Mouse (Mus musculus) liver, embryonic 14.5 days (tissue): ENCODE results near the gene Myh14. TPM values are rescaled to one million over a fixed set of nuclear protein-coding genes. Genes with fewer than 3 reads are reported as not detected.

Source experiments
- ATAC-seq: fragments of 200-750 bp; cut with Nextera tagmentation; 2 replicates; pipeline ENCODE4 v1.8.0; 2017; ENCODE audit warnings: moderate number of reproducible peaks, mild to moderate bottlenecking, moderate library complexity; ENCODE audit not compliant: insufficient read depth
- DNase-seq, 3 experiments: peaks; one replicate each; pipeline ENCODE4 v3.0.0-alpha.2; 2012 to 2013; ENCODE audit warnings: low read depth in 3 of 3, low spot score in 3 of 3
- H3K27ac ChIP-seq: fragments of 300-500 bp; sonication (generic); 2 replicates; pipeline ENCODE4 v1.5.1; 2014; ENCODE audit warnings: moderate library complexity, mild to moderate bottlenecking, control low read depth, inconsistent platforms
- H3K27me3 ChIP-seq: fragments of 300-500 bp; sonication (generic); 2 replicates; pipeline ENCODE4 v1.6.1; 2014; ENCODE audit warnings: mild to moderate bottlenecking, low read length, moderate library complexity; ENCODE audit not compliant: control insufficient read depth, insufficient read depth
- H3K36me3 ChIP-seq: fragments of 300-500 bp; sonication (generic); replicated peaks from 2 replicates; pipeline ENCODE4 v1.6.1; 2014; ENCODE audit warnings: low read depth; ENCODE audit not compliant: control insufficient read depth, insufficient read depth
- H3K4me1 ChIP-seq, 2 experiments: fragments of 200-500 bp in 1 of 2; fragments of 300-500 bp in 1 of 2; sonication (generic) in 1 of 2; replicated peaks; 2 replicates each; pipeline ENCODE4 v1.6.1; 2012 to 2014; ENCODE audit warnings: antibody characterized with exemption in 1 of 2, inconsistent platforms in 1 of 2, low read length in 1 of 2; ENCODE audit not compliant: control insufficient read depth in 2 of 2, insufficient read depth in 2 of 2
- H3K4me2 ChIP-seq: fragments of 300-500 bp; sonication (generic); 2 replicates; pipeline ENCODE4 v1.6.1; 2014; ENCODE audit warnings: low read depth, mild to moderate bottlenecking, control low read depth, moderate library complexity
- H3K4me3 ChIP-seq, 2 experiments: fragments of 200-500 bp in 1 of 2; fragments of 300-500 bp in 1 of 2; sonication (generic) in 1 of 2; 2 replicates each; pipeline ENCODE4 v1.5.1; 2012 to 2014; ENCODE audit warnings: low read depth in 2 of 2, low read length in 2 of 2, mild to moderate bottlenecking in 2 of 2, control low read depth in 1 of 2, inconsistent platforms in 1 of 2, moderate library complexity in 1 of 2; ENCODE audit not compliant: insufficient read depth in 1 of 2
- H3K9ac ChIP-seq: fragments of 300-500 bp; sonication (generic); replicated peaks from 2 replicates; pipeline ENCODE4 v1.6.1; 2014; ENCODE audit warnings: mild to moderate bottlenecking, control low read depth, moderate library complexity
- H3K9me3 ChIP-seq: fragments of 300-500 bp; sonication (generic); 2 replicates; pipeline ENCODE4 v1.6.1; 2016; ENCODE audit warnings: low read length, mixed read lengths; ENCODE audit not compliant: control insufficient read depth
- CTCF ChIP-seq: IDR thresholded peaks from 2 replicates; pipeline ENCODE4 v1.5.1; 2016; ENCODE audit warnings: antibody characterized with exemption, low read depth, control low read depth
- EP300 ChIP-seq: IDR thresholded peaks from 2 replicates; pipeline ENCODE4 v1.6.1; 2016; ENCODE audit warnings: antibody characterized with exemption, low read depth
- WGBS: fragments of 180-500 bp; shearing (Covaris S2); extraction: QIAGEN DNeasy Blood & Tissue Kit; methylation state at CpG from one replicate; pipeline ENCODE4 v1.1.7; 2014; ENCODE audit not compliant: insufficient replicate concordance; 5-methylcytosine and 5-hydroxymethylcytosine counted together
- polyA plus RNA-seq, 2 experiments: library from polyadenylated mRNA; depleted of rRNA in 1 of 2; stranded (reverse) in 1 of 2; unstranded in 1 of 2; fragments of >200 nt; fragmentation: Nextera tagmentation in 1 of 2; extraction: Ambion mirVana in 1 of 2; gene quantifications; 2 replicates each; pipeline versions ENCODE4 v1.2.1 to v1.2.3; 2012 to 2014

Gene Myh14
- polyA plus RNA-seq, 2 experiments = 0.09 to 0.15 TPM

- Histone ChIP-seq H3K36me3 (no peaks in the 10 kb centered on the region), H3K4me1 (peaks cover 0 to 1% of the 10 kb centered on the region in 2 experiments; a peak in 1 of 4 replicates), H3K4me3 (no peak overlapping the region), H3K4me2 (no peak overlapping the region), H3K27ac (no peak overlapping the region), H3K9ac (no peak overlapping the region), H3K27me3 (peaks cover 69% of the 10 kb centered on the region), H3K9me3 (no peaks in the 10 kb centered on the region)
- TF ChIP-seq CTCF (no peak), EP300 (no peak)
- DNase-seq = no peak
- no peak for ATAC-seq
- under 1% methylated on average over 18 of the region's 18 CpGs for WGBS
These were observed 83.7 kb downstream of the Myh14 start for GRCm38 (mm10) chr7:44586930-44587329.

GRCm38 (mm10) chr7:44586518-44586917 is 84.1 kb downstream of the Myh14 start:
- no peak overlapping the region for H3K4me3 ChIP-seq
- H3K4me2 ChIP-seq = no peak overlapping the region
- DNase-seq (no peak), ATAC-seq (no peak)
- H3K27ac ChIP-seq = no peak overlapping the region
- H3K9ac ChIP-seq = no peak overlapping the region
- H3K27me3 ChIP-seq = peaks cover 65% of the 10 kb centered on the region
- WGBS = 9% methylated on average over 19 of the region's 19 CpGs
- TF ChIP-seq CTCF = no peak
- no peak for TF ChIP-seq EP300
- no peaks in the 10 kb centered on the region for H3K9me3 ChIP-seq
- peaks cover 0 to 1% of the 10 kb centered on the region in 2 experiments; a peak in 1 of 4 replicates for H3K4me1 ChIP-seq
- H3K36me3 ChIP-seq = no peaks in the 10 kb centered on the region

- H3K4me3 ChIP-seq = no peak overlapping the region
- no peak for TF ChIP-seq CTCF
- TF ChIP-seq EP300 = no peak
- H3K4me1 ChIP-seq = peaks cover 0 to 1% of the 10 kb centered on the region in 2 experiments; a peak in 1 of 4 replicates
- H3K36me3 ChIP-seq = no peaks in the 10 kb centered on the region
- WGBS = 73% methylated on average over 6 of the region's 6 CpGs
- DNase-seq = no peak
- no peaks in the 10 kb centered on the region for H3K9me3 ChIP-seq
- H3K27ac ChIP-seq = no peak overlapping the region
- peaks cover 56% of the 10 kb centered on the region for H3K27me3 ChIP-seq
- H3K9ac ChIP-seq = no peak overlapping the region
- no peak overlapping the region for H3K4me2 ChIP-seq
- no peak for ATAC-seq
These were observed 85.0 kb downstream of the Myh14 start for GRCm38 (mm10) chr7:44585606-44586005.

GRCm38 (mm10) chr7:44584921-44585320 is 85.7 kb downstream of the Myh14 start:
- Histone ChIP-seq H3K4me1 (no peaks in the 10 kb centered on the region; a peak in 1 of 4 replicates), H3K4me2 (no peak overlapping the region), H3K4me3 (no peak overlapping the region), H3K36me3 (no peaks in the 10 kb centered on the region), H3K27ac (no peak overlapping the region), H3K27me3 (peaks cover 49% of the 10 kb centered on the region), H3K9ac (no peak overlapping the region), H3K9me3 (no peaks in the 10 kb centered on the region)
- DNase-seq = no peak
- no peak for ATAC-seq
- TF ChIP-seq CTCF = no peak
- TF ChIP-seq EP300 = no peak
- 56% methylated on average over 6 of the region's 6 CpGs for WGBS

GRCm38 (mm10) chr7:44584265-44584804 is 86.3 kb downstream of the Myh14 start:
- H3K4me1 ChIP-seq = no peaks in the 10 kb centered on the region; a peak in 1 of 4 replicates
- no peaks in the 10 kb centered on the region for H3K9me3 ChIP-seq
- no peak overlapping the region for H3K4me2 ChIP-seq
- H3K27ac ChIP-seq = no peak overlapping the region
- TF ChIP-seq EP300 (no peak), CTCF (no peak)
- peaks cover 43% of the 10 kb centered on the region for H3K27me3 ChIP-seq
- no peak overlapping the region for H3K4me3 ChIP-seq
- 44% methylated on average over 4 of the region's 4 CpGs for WGBS
- ATAC-seq (no peak), DNase-seq (no peak)
- no peak overlapping the region for H3K9ac ChIP-seq
- H3K36me3 ChIP-seq = no peaks in the 10 kb centered on the region
